Mouse (Mus musculus) hindbrain, postnatal 0 days (tissue): Measurements from ENCODE around the gene Cmtm7. TPM values are rescaled to one million over a fixed set of nuclear protein-coding genes. Genes with fewer than 3 reads are reported as not detected.

Experiments
- ATAC-seq: fragments of 200-750 bp; cut with Nextera tagmentation; 2 replicates; pipeline ENCODE4 v1.8.0; 2017; ENCODE audit warnings: mild to moderate bottlenecking, moderate TSS enrichment, moderate library complexity
- DNase-seq: peaks from one replicate; pipeline ENCODE4 v3.0.0-alpha.2; 2015; ENCODE audit warnings: low spot score
- H3K27ac ChIP-seq: fragments of 300-500 bp; sonication (generic); 2 replicates; pipeline ENCODE4 v1.5.1; 2014; ENCODE audit warnings: mild to moderate bottlenecking
- H3K27me3 ChIP-seq: fragments of 300-500 bp; sonication (generic); 2 replicates; pipeline ENCODE4 v1.6.1; 2014; ENCODE audit warnings: low read length, mixed read lengths; ENCODE audit not compliant: insufficient read depth
- H3K36me3 ChIP-seq: fragments of 300-500 bp; sonication (generic); 2 replicates; pipeline ENCODE4 v1.6.1; 2014; ENCODE audit warnings: low read length, mixed read lengths; ENCODE audit not compliant: insufficient read depth
- H3K4me1 ChIP-seq: fragments of 300-500 bp; sonication (generic); 2 replicates; pipeline ENCODE4 v1.6.1; 2014; ENCODE audit warnings: antibody characterized with exemption, low read length, mixed read lengths; ENCODE audit not compliant: insufficient read depth
- H3K4me2 ChIP-seq: fragments of 300-500 bp; sonication (generic); 2 replicates; pipeline ENCODE4 v1.6.1; 2014; ENCODE audit warnings: low read depth, mild to moderate bottlenecking, low read length, moderate library complexity, mixed read lengths
- H3K4me3 ChIP-seq: fragments of 300-500 bp; sonication (generic); 2 replicates; pipeline ENCODE4 v1.5.1; 2014; ENCODE audit warnings: low read length
- H3K9ac ChIP-seq: fragments of 300-500 bp; sonication (generic); replicated peaks from 2 replicates; pipeline ENCODE4 v1.6.1; 2014; ENCODE audit warnings: mild to moderate bottlenecking, low read length, moderate library complexity, mixed read lengths
- H3K9me3 ChIP-seq: fragments of 300-500 bp; sonication (generic); 2 replicates; pipeline ENCODE4 v1.6.1; 2016; ENCODE audit warnings: low read length, mixed read lengths
- CTCF ChIP-seq: IDR thresholded peaks from 2 replicates; pipeline ENCODE4 v1.5.1; 2016; ENCODE audit warnings: antibody characterized with exemption, control low read depth, low read depth
- WGBS: fragments of 180-500 bp; shearing (Covaris S2); extraction: QIAGEN DNeasy Blood & Tissue Kit; methylation state at CpG from one replicate; pipeline ENCODE4 v1.1.7; 2014; 5-methylcytosine and 5-hydroxymethylcytosine counted together
- polyA plus RNA-seq: library from polyadenylated mRNA; unstranded; fragments of >200 nt; fragmentation: Nextera tagmentation; extraction: Ambion mirVana; gene quantifications from 2 replicates; pipeline ENCODE4 v1.2.1, GENCODE M21; 2015
- total RNA-seq: library from RNA; depleted of rRNA; stranded (reverse); fragments of >200 nt; gene quantifications from 2 replicates; pipeline ENCODE4 v1.2.3, GENCODE M21; 2014

Gene Cmtm7
- total and polyA plus RNA-seq, 2 experiments from 2014 or later, result 11.8 to 21.1 TPM

- ATAC-seq, result no peak
- Histone ChIP-seq H3K9ac (no peak overlapping the region), H3K4me2 (no peak overlapping the region), H3K27me3 (no peaks in the 10 kb centered on the region), H3K27ac (no peak overlapping the region), H3K9me3 (no peaks in the 10 kb centered on the region), H3K4me3 (no peak overlapping the region), H3K4me1 (no peaks in the 10 kb centered on the region), H3K36me3 (no peaks in the 10 kb centered on the region)
- DNase-seq, result no peak
- no peak for TF ChIP-seq CTCF
- WGBS, result 51% methylated on average over 10 of the region's 10 CpGs
Measured at GRCm38 (mm10) chr9:114768066-114768465, 13.6 kb downstream of the Cmtm7 start.

DNA sequence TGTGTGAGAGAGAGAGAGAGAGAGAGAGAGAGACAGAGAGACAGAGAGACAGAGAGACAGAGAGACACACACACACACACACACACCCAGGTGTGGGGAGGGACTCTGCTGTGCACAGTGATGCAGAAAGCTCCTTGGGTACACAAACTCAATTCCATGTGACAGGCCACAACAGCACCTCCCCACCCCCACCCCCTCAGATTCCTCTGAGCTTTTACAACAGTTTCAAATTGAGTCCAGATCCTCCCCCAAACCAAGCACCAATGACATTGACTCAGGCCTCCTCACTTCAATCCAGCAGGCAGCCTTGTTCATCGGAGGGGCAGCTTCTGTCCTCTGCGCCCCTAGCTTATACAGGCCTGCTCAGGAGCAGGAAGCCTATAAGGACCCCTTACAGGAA, 14.1 kb downstream of the Cmtm7 start:
- Histone ChIP-seq H3K4me3 (no peak overlapping the region), H3K4me1 (no peaks in the 10 kb centered on the region), H3K27me3 (no peaks in the 10 kb centered on the region), H3K36me3 (no peaks in the 10 kb centered on the region), H3K27ac (no peak overlapping the region), H3K9ac (no peak overlapping the region), H3K9me3 (no peaks in the 10 kb centered on the region), H3K4me2 (no peak overlapping the region)
- 0 out of 2 replicates have a peak, but pooled peaks have one; percentile 14 for ATAC-seq
- whole genome bisulfite sequencing, result 67% methylated on average over 2 of the region's 2 CpGs
- no peak for TF ChIP-seq CTCF
- no peak for DNase-seq

- no peaks in the 10 kb centered on the region for H3K27me3 ChIP-seq
- peak overlapping the region; percentile 41; the same call in 1 of the 2 replicates for H3K27ac ChIP-seq
- peak; percentile 90 for DNase-seq
- 19% methylated on average over 13 of the region's 13 CpGs for WGBS
- H3K4me2 ChIP-seq, result no peak overlapping the region
- no peaks in the 10 kb centered on the region for H3K4me1 ChIP-seq
- H3K36me3 ChIP-seq, result no peaks in the 10 kb centered on the region
- H3K9ac ChIP-seq, result no peak overlapping the region
- ATAC-seq, result peak; percentile 94
- TF ChIP-seq CTCF, result no peak
- no peaks in the 10 kb centered on the region for H3K9me3 ChIP-seq
- no peak overlapping the region for H3K4me3 ChIP-seq
Measured at GRCm38 (mm10) chr9:114767030-114767429, 14.6 kb downstream of the Cmtm7 start.

GRCm38 (mm10) chr9:114763341-114763740, 18.3 kb downstream of the Cmtm7 start:
- Histone ChIP-seq H3K27ac (no peak overlapping the region), H3K36me3 (no peaks in the 10 kb centered on the region), H3K27me3 (no peaks in the 10 kb centered on the region), H3K4me1 (no peaks in the 10 kb centered on the region), H3K9me3 (no peaks in the 10 kb centered on the region), H3K4me2 (no peak overlapping the region), H3K9ac (no peak overlapping the region), H3K4me3 (no peak overlapping the region)
- TF ChIP-seq CTCF, result peak; percentile 70
- 53% methylated on average over 13 of the region's 13 CpGs for WGBS
- peak; percentile 75 for DNase-seq
- ATAC-seq, result no peak

GRCm38 (mm10) chr9:114761848-114762247, 19.8 kb downstream of the Cmtm7 start:
- Histone ChIP-seq H3K36me3 (no peaks in the 10 kb centered on the region), H3K9ac (no peak overlapping the region), H3K27ac (no peak overlapping the region), H3K4me3 (no peak overlapping the region), H3K4me1 (no peaks in the 10 kb centered on the region), H3K9me3 (no peaks in the 10 kb centered on the region), H3K27me3 (no peaks in the 10 kb centered on the region), H3K4me2 (no peak overlapping the region)
- DNase-seq (no peak), ATAC-seq (no peak)
- TF ChIP-seq CTCF, result no peak
- WGBS, result 78% methylated on average over 11 of the region's 11 CpGs

DNA sequence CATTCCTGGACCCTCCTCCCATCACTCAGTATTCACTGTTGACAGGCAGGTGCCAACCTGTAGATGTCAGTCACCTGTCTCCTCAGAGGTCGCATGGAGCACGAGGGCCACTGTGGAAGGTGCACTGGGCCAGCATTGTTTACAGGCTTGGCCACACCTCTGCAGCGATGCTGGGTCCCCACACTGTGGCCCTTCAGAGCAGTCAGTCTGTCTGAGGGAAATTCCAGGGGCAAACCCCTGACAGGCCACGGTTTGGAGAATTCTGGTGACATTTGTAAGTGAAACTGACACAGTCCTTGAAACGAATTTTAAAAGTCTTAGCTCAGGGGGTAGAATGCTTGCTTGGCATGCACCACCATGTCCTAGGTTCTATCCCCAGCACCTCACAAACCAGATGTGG, 21.3 kb downstream of the Cmtm7 start:
- Histone ChIP-seq H3K9me3 (no peaks in the 10 kb centered on the region), H3K36me3 (no peaks in the 10 kb centered on the region), H3K4me1 (no peaks in the 10 kb centered on the region), H3K27ac (no peak overlapping the region), H3K9ac (no peak overlapping the region), H3K27me3 (no peaks in the 10 kb centered on the region), H3K4me3 (no peak overlapping the region), H3K4me2 (no peak overlapping the region)
- WGBS, result 81% methylated on average over 5 of the region's 5 CpGs
- no peak for TF ChIP-seq CTCF
- DNase-seq, result no peak
- ATAC-seq, result no peak

DNA sequence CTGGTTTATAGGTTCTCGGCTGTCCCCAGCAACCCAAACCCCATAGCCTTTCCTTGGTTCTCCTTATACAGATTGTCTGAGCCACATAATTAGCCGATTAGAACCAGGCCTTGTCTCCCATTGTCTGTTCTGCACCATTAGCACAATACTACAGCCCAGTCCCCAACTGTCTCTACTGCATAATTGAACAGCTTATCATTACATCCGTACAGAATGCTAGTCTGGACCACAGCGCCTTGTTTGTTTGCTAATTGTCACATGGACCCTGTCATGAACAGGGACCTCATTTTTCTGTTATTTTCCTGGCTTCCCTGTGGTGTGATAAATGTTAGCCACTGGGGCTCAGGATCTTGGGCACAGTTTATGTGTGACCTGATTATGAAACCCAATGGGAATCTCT, 21.8 kb downstream of the Cmtm7 start:
- no peak overlapping the region for H3K27ac ChIP-seq
- ATAC-seq (no peak), DNase-seq (no peak)
- no peaks in the 10 kb centered on the region for H3K4me1 ChIP-seq
- no peak overlapping the region for H3K4me3 ChIP-seq
- no peak overlapping the region for H3K4me2 ChIP-seq
- no peak for TF ChIP-seq CTCF
- H3K9ac ChIP-seq, result no peak overlapping the region
- no peaks in the 10 kb centered on the region for H3K9me3 ChIP-seq
- 65% methylated on average over 4 of the region's 4 CpGs for WGBS
- no peaks in the 10 kb centered on the region for H3K27me3 ChIP-seq
- no peaks in the 10 kb centered on the region for H3K36me3 ChIP-seq
